Mouse (Mus musculus) liver, embryonic 14.5 days (tissue): ENCODE measurements at regions not wholly inside any gene's neighbourhood (a gene's known extent, or its start where the extent isn't known, plus 50 kb on each side); places are given as distances from the start of the nearest gene placed in this dataset.

Source experiments
- ATAC-seq: fragments of 200-750 bp; cut with Nextera tagmentation; 2 replicates; pipeline ENCODE4 v1.8.0; 2017; ENCODE audit warnings: moderate number of reproducible peaks, mild to moderate bottlenecking, moderate library complexity; ENCODE audit not compliant: insufficient read depth
- DNase-seq, 3 experiments: peaks; one replicate each; pipeline ENCODE4 v3.0.0-alpha.2; 2012 to 2013; ENCODE audit warnings: low read depth in 3 of 3, low spot score in 3 of 3
- H3K27ac ChIP-seq: fragments of 300-500 bp; sonication (generic); 2 replicates; pipeline ENCODE4 v1.5.1; 2014; ENCODE audit warnings: moderate library complexity, mild to moderate bottlenecking, control low read depth, inconsistent platforms
- H3K27me3 ChIP-seq: fragments of 300-500 bp; sonication (generic); 2 replicates; pipeline ENCODE4 v1.6.1; 2014; ENCODE audit warnings: mild to moderate bottlenecking, low read length, moderate library complexity; ENCODE audit not compliant: control insufficient read depth, insufficient read depth
- H3K36me3 ChIP-seq: fragments of 300-500 bp; sonication (generic); replicated peaks from 2 replicates; pipeline ENCODE4 v1.6.1; 2014; ENCODE audit warnings: low read depth; ENCODE audit not compliant: control insufficient read depth, insufficient read depth
- H3K4me1 ChIP-seq, 2 experiments: fragments of 200-500 bp in 1 of 2; fragments of 300-500 bp in 1 of 2; sonication (generic) in 1 of 2; replicated peaks; 2 replicates each; pipeline ENCODE4 v1.6.1; 2012 to 2014; ENCODE audit warnings: antibody characterized with exemption in 1 of 2, inconsistent platforms in 1 of 2, low read length in 1 of 2; ENCODE audit not compliant: control insufficient read depth in 2 of 2, insufficient read depth in 2 of 2
- H3K4me2 ChIP-seq: fragments of 300-500 bp; sonication (generic); 2 replicates; pipeline ENCODE4 v1.6.1; 2014; ENCODE audit warnings: low read depth, mild to moderate bottlenecking, control low read depth, moderate library complexity
- H3K4me3 ChIP-seq, 2 experiments: fragments of 200-500 bp in 1 of 2; fragments of 300-500 bp in 1 of 2; sonication (generic) in 1 of 2; 2 replicates each; pipeline ENCODE4 v1.5.1; 2012 to 2014; ENCODE audit warnings: low read depth in 2 of 2, low read length in 2 of 2, mild to moderate bottlenecking in 2 of 2, control low read depth in 1 of 2, inconsistent platforms in 1 of 2, moderate library complexity in 1 of 2; ENCODE audit not compliant: insufficient read depth in 1 of 2
- H3K9ac ChIP-seq: fragments of 300-500 bp; sonication (generic); replicated peaks from 2 replicates; pipeline ENCODE4 v1.6.1; 2014; ENCODE audit warnings: mild to moderate bottlenecking, control low read depth, moderate library complexity
- H3K9me3 ChIP-seq: fragments of 300-500 bp; sonication (generic); 2 replicates; pipeline ENCODE4 v1.6.1; 2016; ENCODE audit warnings: low read length, mixed read lengths; ENCODE audit not compliant: control insufficient read depth
- CTCF ChIP-seq: IDR thresholded peaks from 2 replicates; pipeline ENCODE4 v1.5.1; 2016; ENCODE audit warnings: antibody characterized with exemption, low read depth, control low read depth
- EP300 ChIP-seq: IDR thresholded peaks from 2 replicates; pipeline ENCODE4 v1.6.1; 2016; ENCODE audit warnings: antibody characterized with exemption, low read depth
- WGBS: fragments of 180-500 bp; shearing (Covaris S2); extraction: QIAGEN DNeasy Blood & Tissue Kit; methylation state at CpG from one replicate; pipeline ENCODE4 v1.1.7; 2014; ENCODE audit not compliant: insufficient replicate concordance; 5-methylcytosine and 5-hydroxymethylcytosine counted together

DNA sequence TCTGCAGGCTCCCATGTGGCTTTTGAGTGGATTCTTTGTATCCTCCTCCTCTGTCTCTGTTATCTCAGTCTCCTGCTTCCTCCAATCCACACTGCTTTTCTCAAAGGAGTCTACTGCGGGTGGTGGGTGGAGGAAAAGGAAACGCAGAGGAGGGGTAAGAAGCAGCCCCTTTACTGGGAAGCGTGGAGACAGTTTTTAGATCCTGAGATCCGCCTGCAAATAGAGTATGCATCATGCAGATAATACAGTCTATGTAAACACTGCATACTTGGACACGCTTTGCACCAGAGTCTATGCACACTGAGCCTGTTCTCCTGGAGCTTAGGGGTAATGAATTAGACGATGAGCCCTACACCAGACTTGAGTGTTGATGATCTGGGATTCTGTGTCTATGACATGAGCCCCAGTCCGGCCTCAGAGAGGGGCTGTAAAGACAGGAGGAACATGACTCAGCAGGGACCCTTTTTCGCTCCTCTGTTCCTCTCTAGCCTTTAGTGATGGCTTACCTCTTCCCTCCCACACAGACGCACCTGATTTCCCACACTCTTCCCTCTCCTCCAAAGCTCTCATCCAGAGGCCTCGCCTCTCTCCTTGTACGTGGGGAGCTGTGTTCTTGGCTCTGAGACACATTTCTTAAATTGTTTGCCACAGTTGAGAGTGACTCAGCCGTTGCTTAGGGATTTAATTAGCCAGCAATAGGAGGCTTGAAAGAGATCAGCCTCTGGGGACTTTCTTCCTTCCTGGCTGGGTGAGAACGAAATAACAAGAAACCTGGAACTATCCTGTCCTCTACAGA is 67.3 kb upstream of the Ppp2r5a start:
- H3K27ac ChIP-seq, result no peak overlapping the region
- no peak overlapping the region for H3K4me3 ChIP-seq

GRCm38 (mm10) chr1:191468837-191469529 is 65.9 kb upstream of the Ppp2r5a start:
- ATAC-seq, result no peak
- Histone ChIP-seq H3K27ac (no peak overlapping the region), H3K36me3 (no peaks in the 10 kb centered on the region), H3K4me2 (no peak overlapping the region), H3K4me1 (peaks cover 14 to 21% of the 10 kb centered on the region in 2 experiments), H3K9ac (no peak overlapping the region), H3K9me3 (no peaks in the 10 kb centered on the region), H3K4me3 (no peak overlapping the region), H3K27me3 (no peaks in the 10 kb centered on the region)
- DNase-seq, result no peak
- no peak for TF ChIP-seq EP300
- TF ChIP-seq CTCF, result no peak
- 53% methylated on average over 4 of the region's 4 CpGs for WGBS

More for the DNA sequence above, 67.3 kb upstream of the Ppp2r5a start:
- TF ChIP-seq CTCF (no peak), EP300 (no peak)
- Histone ChIP-seq H3K4me1 (peaks cover 14 to 21% of the 10 kb centered on the region in 2 experiments), H3K9ac (no peak overlapping the region), H3K9me3 (no peaks in the 10 kb centered on the region), H3K4me2 (peak overlapping the region; percentile 13; the same call in 1 of the 2 replicates), H3K27me3 (no peaks in the 10 kb centered on the region), H3K36me3 (no peaks in the 10 kb centered on the region)
- WGBS, result 15% methylated on average over 13 of the region's 13 CpGs
- DNase-seq, result no peak
- peak; percentile 29; the same call in 1 of the 2 replicates for ATAC-seq

- TF ChIP-seq EP300 (no peak), CTCF (no peak)
- Histone ChIP-seq H3K27ac (no peak overlapping the region), H3K27me3 (no peaks in the 10 kb centered on the region), H3K36me3 (no peaks in the 10 kb centered on the region), H3K9ac (no peak overlapping the region), H3K9me3 (no peaks in the 10 kb centered on the region), H3K4me1 (peaks cover 8 to 19% of the 10 kb centered on the region in 2 experiments), H3K4me3 (no peak overlapping the region), H3K4me2 (no peak overlapping the region)
- no peak for ATAC-seq
- WGBS, result 60% methylated on average over 3 of the region's 3 CpGs
- no peak for DNase-seq
Measured at GRCm38 (mm10) chr1:191466261-191466660, 63.2 kb upstream of the Ppp2r5a start.

- no peak overlapping the region for H3K27ac ChIP-seq
- H3K9me3 ChIP-seq, result no peaks in the 10 kb centered on the region
- no peak overlapping the region for H3K4me2 ChIP-seq
- no peak for DNase-seq
- no peaks in the 10 kb centered on the region for H3K36me3 ChIP-seq
- H3K27me3 ChIP-seq, result no peaks in the 10 kb centered on the region
- peaks cover 3 to 15% of the 10 kb centered on the region in 2 experiments for H3K4me1 ChIP-seq
- TF ChIP-seq CTCF (no peak), EP300 (no peak)
- H3K4me3 ChIP-seq, result no peak overlapping the region
- 69% methylated on average over 4 of the region's 4 CpGs for WGBS
- no peak for ATAC-seq
- no peak overlapping the region for H3K9ac ChIP-seq
Measured at GRCm38 (mm10) chr1:191465723-191466122, 62.7 kb upstream of the Ppp2r5a start.

DNA sequence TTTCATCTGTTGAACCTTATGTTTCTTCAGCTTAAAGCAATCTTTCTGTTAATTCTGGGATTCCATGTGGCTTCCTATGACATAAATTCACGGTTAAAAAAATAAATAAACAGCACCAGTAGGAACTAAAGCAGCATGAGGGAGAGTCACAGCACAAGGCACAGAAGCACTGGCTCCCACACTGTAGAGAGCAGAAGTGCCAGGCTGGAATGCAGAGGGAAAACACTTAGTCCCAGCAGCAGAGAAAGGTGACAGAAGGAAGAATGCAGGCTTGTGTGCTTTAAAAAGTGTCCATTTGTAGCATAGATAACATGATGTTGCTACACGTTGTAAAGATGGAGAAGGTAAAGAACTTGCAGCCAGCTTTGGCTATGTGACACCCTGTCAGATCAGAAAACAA is 62.1 kb upstream of the Ppp2r5a start:
- ATAC-seq, result no peak
- Histone ChIP-seq H3K27me3 (no peaks in the 10 kb centered on the region), H3K9me3 (no peaks in the 10 kb centered on the region), H3K27ac (no peak overlapping the region), H3K4me2 (no peak overlapping the region), H3K4me3 (no peak overlapping the region), H3K4me1 (peaks cover 0 to 9% of the 10 kb centered on the region in 2 experiments; a peak in 3 of 4 replicates), H3K36me3 (no peaks in the 10 kb centered on the region), H3K9ac (no peak overlapping the region)
- no peak for TF ChIP-seq EP300
- TF ChIP-seq CTCF, result no peak
- DNase-seq, result no peak
- WGBS, result 34% methylated on average over 2 of the region's 2 CpGs
